Mouse (Mus musculus) spleen, postnatal 14 days (tissue): Measurements from ENCODE around the gene Olfr351.

Experiments used
- DNase-seq, 2 experiments: peaks; one replicate each; pipeline ENCODE4 v3.0.0; 2021 to 2022; ENCODE audit warnings: low spot score in 2 of 2

Olfr351 gene

DNA sequence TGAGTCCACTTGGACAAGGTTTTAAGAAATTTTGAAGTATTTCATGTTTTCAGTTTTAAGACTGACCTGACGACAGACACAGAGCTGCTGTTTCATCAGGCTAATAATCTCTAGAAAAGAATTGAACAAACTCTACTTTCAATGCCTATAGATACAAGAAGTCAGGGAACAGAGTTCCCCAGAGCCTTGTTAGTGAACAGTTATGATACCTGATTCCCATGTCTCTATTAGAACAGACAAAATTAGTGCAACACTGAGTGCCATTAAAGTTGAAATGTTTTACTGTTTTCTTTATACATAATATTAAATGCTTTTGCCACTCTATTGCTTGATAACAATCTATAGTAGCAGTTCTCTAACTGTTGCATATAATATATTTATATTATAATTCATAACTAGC, at the start of gene Olfr351:
Gene Olfr351, minus strand, starts transcription at position 101 of the 400 bp plus-strand sequence.
- DNase-seq, result no peak

DNA sequence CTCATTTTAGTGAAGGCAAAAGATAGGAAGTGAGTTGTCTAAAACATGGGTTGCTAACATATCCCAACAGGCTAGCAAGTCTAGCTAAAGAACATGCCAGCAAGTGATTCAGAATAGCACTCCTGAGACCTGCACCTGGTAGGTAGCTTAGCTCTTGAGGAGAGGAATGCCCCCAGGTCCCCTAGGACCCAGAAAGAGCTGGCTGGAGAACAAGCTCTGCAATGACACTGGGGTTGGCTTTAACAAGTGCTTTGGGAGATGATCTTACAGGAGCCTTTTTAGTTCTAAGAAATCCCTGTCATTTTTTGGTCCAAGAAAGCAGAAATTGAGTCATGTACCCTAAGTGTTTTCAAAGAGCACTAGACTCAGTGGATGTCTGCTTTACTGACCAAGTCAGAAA, 42.9 kb upstream of the Olfr351 start, which contains the start of gene Olfr354:
Gene Olfr354, plus strand, starts transcription at position 301 of the 400 bp plus-strand sequence.
- DNase-seq, result no peak

- DNase-seq, result no peak
Measured at GRCm38 (mm10) chr2:36897114-36897513, 34.7 kb upstream of the Olfr351 start.

DNA sequence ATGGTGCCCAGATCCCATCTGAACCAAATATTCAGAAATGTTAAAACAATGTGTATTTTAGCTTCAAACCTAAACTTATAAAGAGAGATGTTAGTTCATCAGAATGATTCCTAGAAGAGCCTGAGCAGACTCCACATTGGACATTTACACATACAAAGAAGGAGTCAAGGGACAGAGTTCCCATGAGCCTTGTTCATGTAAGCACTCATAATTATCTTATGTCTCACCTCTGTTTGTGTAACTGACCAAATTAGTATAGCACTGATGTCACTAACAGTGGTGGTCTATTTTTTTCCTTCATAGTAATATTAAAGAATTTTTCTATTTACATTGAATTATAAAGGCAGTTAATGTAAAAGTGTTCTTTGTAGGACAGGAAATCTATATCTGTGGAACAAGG, 30.4 kb upstream of the Olfr351 start, which contains the start of gene Olfr353:
Gene Olfr353, minus strand, starts transcription at position 101 of the 400 bp plus-strand sequence.
- DNase-seq, result no peak

- no peak for DNase-seq
Measured at GRCm38 (mm10) chr2:36868160-36868559, 5.7 kb upstream of the Olfr351 start, which contains the start of gene Olfr352. TSS of gene Olfr352 (plus strand) at chr2:36868460.

- DNase-seq, result no peak
Measured at GRCm38 (mm10) chr2:36846010-36846409, 16.4 kb downstream of the Olfr351 start, which contains the start of gene Olfr350. TSS of gene Olfr350 (plus strand) at chr2:36846310.

GRCm38 (mm10) chr2:36816932-36817331, 45.5 kb downstream of the Olfr351 start, which contains the start of gene Olfr3:
TSS of gene Olfr3 (minus strand) at chr2:36817032.
- no peak for DNase-seq
